Mouse (Mus musculus): ENCODE results near the gene Ankrd9. TPM values are rescaled to one million over a fixed set of nuclear protein-coding genes. Genes with fewer than 3 reads are reported as not detected.

Gene Ankrd9
- polyA plus RNA-seq, 2 experiments = 11.7 to 15.6 TPM

- no peak for DNase-seq (ENCODE audit: low spot score)
- Histone ChIP-seq H3K27me3 (ENCODE audit: control insufficient read depth, insufficient read depth, low read length) (no peaks in the 10 kb centered on the region), H3K4me2 (replicated peaks; ENCODE audit: low read depth, low read length, severe bottlenecking) (no peak overlapping the region), H3K9me3 (ENCODE audit: control insufficient read depth, low read length) (no peaks in the 10 kb centered on the region), H3K9ac (ENCODE audit: low read depth, low read length, severe bottlenecking) (no peak overlapping the region), H3K4me3 (replicated peaks; ENCODE audit: low read length) (no peak overlapping the region), H3K36me3 (ENCODE audit: control insufficient read depth, insufficient read depth, low read length) (peaks cover 32% of the 10 kb centered on the region), H3K27ac (replicated peaks; ENCODE audit: low read depth, low read length) (no peak overlapping the region), H3K4me1 (ENCODE audit: control insufficient read depth, insufficient read depth, low read length) (peaks cover 8% of the 10 kb centered on the region; the same call in 1 of the 2 replicates)
- no peak for ATAC-seq (ENCODE audit: low FRiP score, low read depth)
- WGBS = 91% methylated on average over 14 of the region's 18 CpGs
- TF ChIP-seq POLR2A (IDR thresholded peaks at IDR 0.05; ENCODE audit: borderline replicate concordance, extremely low read depth, insufficient read depth, insufficient read length) = no peak
Observed at GRCm38 (mm10) chr12:110977345-110977733, 1.5 kb downstream of the Ankrd9 start.

GRCm38 (mm10) chr12:110976589-110977344, 2.1 kb downstream of the Ankrd9 start:
- TF ChIP-seq POLR2A (IDR thresholded peaks at IDR 0.05; ENCODE audit: borderline replicate concordance, extremely low read depth, insufficient read depth, insufficient read length) = no peak
- peaks cover 32% of the 10 kb centered on the region for H3K36me3 ChIP-seq (ENCODE audit: control insufficient read depth, insufficient read depth, low read length)

GRCm38 (mm10) chr12:110975838-110976468, 2.9 kb downstream of the Ankrd9 start:
- no peak overlapping the region for H3K9ac ChIP-seq (ENCODE audit: low read depth, low read length, severe bottlenecking)
- H3K4me1 ChIP-seq (ENCODE audit: control insufficient read depth, insufficient read depth, low read length) = peaks cover 8% of the 10 kb centered on the region; the same call in 1 of the 2 replicates
- 84% methylated on average over 4 of the region's 4 CpGs for WGBS
- H3K4me2 ChIP-seq (replicated peaks; ENCODE audit: low read depth, low read length, severe bottlenecking) = no peak overlapping the region
- H3K27me3 ChIP-seq (ENCODE audit: control insufficient read depth, insufficient read depth, low read length) = no peaks in the 10 kb centered on the region
- no peak for TF ChIP-seq POLR2A (IDR thresholded peaks at IDR 0.05; ENCODE audit: borderline replicate concordance, extremely low read depth, insufficient read depth, insufficient read length)
- H3K36me3 ChIP-seq (ENCODE audit: control insufficient read depth, insufficient read depth, low read length) = peaks cover 36% of the 10 kb centered on the region
- no peaks in the 10 kb centered on the region for H3K9me3 ChIP-seq (ENCODE audit: control insufficient read depth, low read length)
- ATAC-seq (ENCODE audit: low FRiP score, low read depth) (no peak), DNase-seq (ENCODE audit: low spot score) (no peak)
- no peak overlapping the region for H3K4me3 ChIP-seq (replicated peaks; ENCODE audit: low read length)
- H3K27ac ChIP-seq (replicated peaks; ENCODE audit: low read depth, low read length) = no peak overlapping the region

More at GRCm38 (mm10) chr12:110976589-110977344, 2.1 kb downstream of the Ankrd9 start:
- Histone ChIP-seq H3K4me3 (replicated peaks; ENCODE audit: low read length) (no peak overlapping the region), H3K27me3 (ENCODE audit: control insufficient read depth, insufficient read depth, low read length) (no peaks in the 10 kb centered on the region), H3K4me1 (ENCODE audit: control insufficient read depth, insufficient read depth, low read length) (peaks cover 8% of the 10 kb centered on the region; the same call in 1 of the 2 replicates), H3K27ac (replicated peaks; ENCODE audit: low read depth, low read length) (no peak overlapping the region), H3K9ac (ENCODE audit: low read depth, low read length, severe bottlenecking) (no peak overlapping the region), H3K4me2 (replicated peaks; ENCODE audit: low read depth, low read length, severe bottlenecking) (no peak overlapping the region), H3K9me3 (ENCODE audit: control insufficient read depth, low read length) (no peaks in the 10 kb centered on the region)
- 93% methylated on average over 59 of the region's 60 CpGs for WGBS
- ATAC-seq (ENCODE audit: low FRiP score, low read depth) = no peak
- DNase-seq (ENCODE audit: low spot score) = no peak

DNA sequence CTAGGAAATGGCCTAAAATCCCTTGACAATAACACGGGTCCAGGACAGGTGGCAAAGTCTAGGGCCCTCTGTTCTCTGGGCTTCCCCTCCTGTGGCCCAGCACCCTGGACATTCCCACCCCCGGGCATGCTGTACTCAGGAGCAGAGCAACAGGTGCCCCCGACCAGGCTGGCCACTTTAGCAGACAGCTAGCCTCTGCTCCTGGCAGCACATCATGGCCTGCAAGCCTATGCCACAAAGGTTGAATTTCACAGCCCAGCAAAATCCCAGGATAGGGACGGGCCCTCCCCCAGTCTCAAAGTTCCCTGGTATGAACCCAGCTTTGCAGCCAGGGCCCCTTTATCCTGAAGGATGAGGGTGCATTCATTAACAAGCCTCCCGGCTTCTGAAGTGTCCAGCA, 3.5 kb downstream of the Ankrd9 start:
- peaks cover 42% of the 10 kb centered on the region for H3K36me3 ChIP-seq (ENCODE audit: control insufficient read depth, insufficient read depth, low read length)

GRCm38 (mm10) chr12:110974726-110975125, 4.1 kb downstream of the Ankrd9 start:
- peaks cover 8% of the 10 kb centered on the region; the same call in 1 of the 2 replicates for H3K4me1 ChIP-seq (ENCODE audit: control insufficient read depth, insufficient read depth, low read length)
- no peak overlapping the region for H3K27ac ChIP-seq (replicated peaks; ENCODE audit: low read depth, low read length)
- H3K4me3 ChIP-seq (replicated peaks; ENCODE audit: low read length) = no peak overlapping the region
- no peaks in the 10 kb centered on the region for H3K27me3 ChIP-seq (ENCODE audit: control insufficient read depth, insufficient read depth, low read length)
- H3K9ac ChIP-seq (ENCODE audit: low read depth, low read length, severe bottlenecking) = no peak overlapping the region
- peaks cover 46% of the 10 kb centered on the region for H3K36me3 ChIP-seq (ENCODE audit: control insufficient read depth, insufficient read depth, low read length)
- no peak overlapping the region for H3K4me2 ChIP-seq (replicated peaks; ENCODE audit: low read depth, low read length, severe bottlenecking)
- WGBS = 93% methylated on average over 6 of the region's 6 CpGs
- no peak for TF ChIP-seq POLR2A (IDR thresholded peaks at IDR 0.05; ENCODE audit: borderline replicate concordance, extremely low read depth, insufficient read depth, insufficient read length)
- DNase-seq (ENCODE audit: low spot score) = no peak
- no peaks in the 10 kb centered on the region for H3K9me3 ChIP-seq (ENCODE audit: control insufficient read depth, low read length)
- no peak for ATAC-seq (ENCODE audit: low FRiP score, low read depth)

More for the DNA sequence above, 3.5 kb downstream of the Ankrd9 start:
- no peak overlapping the region for H3K4me3 ChIP-seq (replicated peaks; ENCODE audit: low read length)
- no peaks in the 10 kb centered on the region for H3K27me3 ChIP-seq (ENCODE audit: control insufficient read depth, insufficient read depth, low read length)
- no peak overlapping the region for H3K9ac ChIP-seq (ENCODE audit: low read depth, low read length, severe bottlenecking)
- TF ChIP-seq POLR2A (IDR thresholded peaks at IDR 0.05; ENCODE audit: borderline replicate concordance, extremely low read depth, insufficient read depth, insufficient read length) = no peak
- H3K27ac ChIP-seq (replicated peaks; ENCODE audit: low read depth, low read length) = no peak overlapping the region
- H3K9me3 ChIP-seq (ENCODE audit: control insufficient read depth, low read length) = no peaks in the 10 kb centered on the region
- no peak for DNase-seq (ENCODE audit: low spot score)
- ATAC-seq (ENCODE audit: low FRiP score, low read depth) = no peak
- peaks cover 8% of the 10 kb centered on the region; the same call in 1 of the 2 replicates for H3K4me1 ChIP-seq (ENCODE audit: control insufficient read depth, insufficient read depth, low read length)
- 84% methylated on average over 5 of the region's 5 CpGs for WGBS
- no peak overlapping the region for H3K4me2 ChIP-seq (replicated peaks; ENCODE audit: low read depth, low read length, severe bottlenecking)
